In genomic region chr1:72945750-72946102, GRCm38 (mm10) we compare ENCODE assay signal across 11 mouse cellular contexts.
DNase-seq lines count a peak whose midpoint lies in the region; ATAC-seq lines count a peak whose summit lies in the region.
"Had no signal": no experiment of that assay in that cellular context is flagged by ENCODE, and none has a peak within 500 bp of the region (broad histone marks: within the 10 kb centered on the region; RNA-seq: fewer than 3 reads in every experiment).

No protein-coding gene starts in this region.

- peaks cover 18% of the 10 kb centered on the region for H3K4me1 ChIP-seq in kidney, embryonic 16.5 days (ENCODE audit: insufficient read depth, low read length)
- H3K4me1 ChIP-seq in forebrain, embryonic 13.5 days, result peaks cover 11% of the 10 kb centered on the region; the same call in 1 of the 2 replicates
- peaks cover 22% of the 10 kb centered on the region for H3K4me1 ChIP-seq in limb, embryonic 13.5 days
- H3K4me1 ChIP-seq in neural tube, embryonic 14.5 days (ENCODE audit: control insufficient read depth, insufficient read depth, low read length), result 0 out of 2 replicates have a peak, but pooled peaks cover 4% of the 10 kb centered on the region

- no peaks in the 10 kb centered on the region for H3K36me3 ChIP-seq in kidney, embryonic 16.5 days (ENCODE audit: insufficient read depth, low read length)
- no peaks in the 10 kb centered on the region for H3K36me3 ChIP-seq in forebrain, embryonic 13.5 days (ENCODE audit: poor library complexity, severe bottlenecking)
- no peaks in the 10 kb centered on the region for H3K36me3 ChIP-seq in limb, embryonic 13.5 days
- H3K36me3 ChIP-seq in neural tube, embryonic 14.5 days (ENCODE audit: control insufficient read depth, insufficient read depth, low read length), result no peaks in the 10 kb centered on the region
- H3K36me3 ChIP-seq: G1E had no signal

- ATAC-seq in kidney, embryonic 16.5 days (ENCODE audit: low FRiP score, low TSS enrichment), result 0 out of 2 replicates have a peak, but pooled peaks have one; percentile 36
- ATAC-seq in forebrain, embryonic 13.5 days, result no peak
- ATAC-seq in limb, embryonic 13.5 days (ENCODE audit: low FRiP score, low read depth), result no peak; the same call in 1 of the 2 replicates
- no peak for ATAC-seq in neural tube, embryonic 14.5 days (ENCODE audit: low read depth)

- no peaks in the 10 kb centered on the region for H3K9me3 ChIP-seq in kidney, embryonic 16.5 days (ENCODE audit: low read length)
- no peaks in the 10 kb centered on the region for H3K9me3 ChIP-seq in forebrain, embryonic 13.5 days (replicated peaks)
- H3K9me3 ChIP-seq in limb, embryonic 13.5 days, result no peaks in the 10 kb centered on the region
- no peaks in the 10 kb centered on the region for H3K9me3 ChIP-seq in neural tube, embryonic 14.5 days (ENCODE audit: control insufficient read depth, low read length)
- H3K9me3 ChIP-seq: G1E had no signal

- WGBS in kidney, embryonic 16.5 days, result 12% methylated on average over 9 of the region's 9 CpGs
- 15% methylated on average over 9 of the region's 9 CpGs for WGBS in forebrain, embryonic 13.5 days
- WGBS in limb, embryonic 13.5 days, result 19% methylated on average over 9 of the region's 9 CpGs
- WGBS in neural tube, embryonic 14.5 days, result 6% methylated on average over 9 of the region's 9 CpGs

- no peak for DNase-seq in kidney, postnatal 14 days
- DNase-seq in frontal cortex, postnatal 25 days (ENCODE audit: low spot score in 2 of 2), result no peak
- no peak for DNase-seq in left cerebral cortex, postnatal 25 days (ENCODE audit: low spot score in 2 of 2)
- DNase-seq in thymus, postnatal 0 days (ENCODE audit: low spot score), result no peak
- DNase-seq: layer of hippocampus, postnatal 36 days had no signal

- H3K9ac ChIP-seq in kidney, embryonic 16.5 days (replicated peaks; ENCODE audit: low read length), result no peak overlapping the region
- H3K9ac ChIP-seq in forebrain, embryonic 13.5 days, result no peak overlapping the region
- no peak overlapping the region for H3K9ac ChIP-seq in limb, embryonic 13.5 days
- no peak overlapping the region for H3K9ac ChIP-seq in neural tube, embryonic 14.5 days (replicated peaks; ENCODE audit: low read depth, low read length)

- H3K4me2 ChIP-seq in kidney, embryonic 16.5 days (replicated peaks; ENCODE audit: low read depth, low read length), result peak overlapping the region; percentile 56
- H3K4me2 ChIP-seq in forebrain, embryonic 13.5 days, result peak overlapping the region; percentile 46
- peak overlapping the region; percentile 57 for H3K4me2 ChIP-seq in limb, embryonic 13.5 days (replicated peaks)
- H3K4me2 ChIP-seq in neural tube, embryonic 14.5 days (ENCODE audit: low read depth, low read length), result peak overlapping the region; percentile 30; the same call in 1 of the 2 replicates

- H3K27me3 ChIP-seq in kidney, embryonic 16.5 days (ENCODE audit: insufficient read depth, low read length), result no peaks in the 10 kb centered on the region
- peaks cover 3% of the 10 kb centered on the region; the same call in 1 of the 2 replicates for H3K27me3 ChIP-seq in forebrain, embryonic 13.5 days
- no peaks in the 10 kb centered on the region for H3K27me3 ChIP-seq in limb, embryonic 13.5 days
- no peaks in the 10 kb centered on the region for H3K27me3 ChIP-seq in neural tube, embryonic 14.5 days (ENCODE audit: control insufficient read depth, insufficient read depth, low read length)

- H3K4me3 ChIP-seq in kidney, embryonic 16.5 days (ENCODE audit: low read length), result peak overlapping the region; percentile 24
- H3K4me3 ChIP-seq in forebrain, embryonic 13.5 days, result no peak overlapping the region
- H3K4me3 ChIP-seq in limb, embryonic 13.5 days, result peak overlapping the region; percentile 22; the same call in 1 of the 2 replicates
- no peak overlapping the region; the same call in 1 of the 2 replicates for H3K4me3 ChIP-seq in neural tube, embryonic 14.5 days (ENCODE audit: low read depth, low read length)
- H3K4me3 ChIP-seq: erythroblast, embryonic 14.5 days had no signal

- H3K27ac ChIP-seq in kidney, embryonic 16.5 days (ENCODE audit: low read length), result no peak overlapping the region
- H3K27ac ChIP-seq in forebrain, embryonic 13.5 days, result no peak overlapping the region
- H3K27ac ChIP-seq in limb, embryonic 13.5 days, result 0 out of 2 replicates have a peak overlapping the region, but pooled peaks have one; percentile 33
- no peak overlapping the region for H3K27ac ChIP-seq in neural tube, embryonic 14.5 days (ENCODE audit: low read depth, low read length)

- intact Hi-C loops in left cerebral cortex, postnatal 25 days (cut with DNase I), result no loop called here

Comparison
In these comparisons a context has a peak if more than half of its experiments do, and no peak if none do; other contexts are left out.
1. H3K4me3 ChIP-seq: peak in kidney, embryonic 16.5 days (single experiment) and limb, embryonic 13.5 days (single experiment); none in forebrain, embryonic 13.5 days (single experiment) and neural tube, embryonic 14.5 days (single experiment).
2. Peak in every context shown above with its lines, with median percentiles within 50 percentile points of each other: H3K4me2 ChIP-seq.